Mouse (Mus musculus): ENCODE data around the gene Gprc5a. TPM values are rescaled to one million over a fixed set of nuclear protein-coding genes. Genes with fewer than 3 reads are reported as not detected.

The Gprc5a gene
- total and polyA plus RNA-seq, 3 experiments, result 0.08 to 0.59 TPM; not detected in 1

- Histone ChIP-seq H3K9ac (ENCODE audit: insufficient read depth, low read depth) (no peak overlapping the region), H3K4me3 (replicated peaks in 1 of 3; ENCODE audit: low read depth in 2 of 3, low read length in 2 of 3, poor library complexity in 1 of 3) (no peak overlapping the region), H3K79me2 (replicated peaks; ENCODE audit: control insufficient read depth, extremely low read depth, insufficient read depth, poor library complexity, severe bottlenecking) (no peaks in the 10 kb centered on the region), H3K9me3 (replicated peaks; ENCODE audit: low read length) (no peaks in the 10 kb centered on the region), H3K27me3 (replicated peaks) (peaks cover 21% of the 10 kb centered on the region), H3K4me2 (ENCODE audit: insufficient read depth, low read depth, poor library complexity, severe bottlenecking) (no peak overlapping the region), H3K4me1 (ENCODE audit: control insufficient read depth in 1 of 2, insufficient read depth in 2 of 2) (peaks cover 3 to 15% of the 10 kb centered on the region in 2 experiments; a peak in 2 of 4 replicates), H3K27ac (ENCODE audit: insufficient read depth, low read depth) (no peak overlapping the region), H3K36me3 (replicated peaks in 1 of 2; ENCODE audit: control insufficient read depth in 1 of 2, insufficient read depth in 1 of 2, low read length in 1 of 2) (no peaks in the 10 kb centered on the region)
- DNase-seq (ENCODE audit: extremely low read depth), result no peak
- in situ Hi-C loops (cut with MboI; ENCODE audit: low pct_ligation_motif_present, low pct_unique_long_range_greater_than_20kb, low sequenced_read_pairs), result no loop called here
- TF ChIP-seq ELF1 (IDR thresholded peaks at IDR 0.05; ENCODE audit: low read depth, low read length) (no peak), PAX5 (IDR thresholded peaks at IDR 0.05; ENCODE audit: low read length) (no peak), SIN3A (IDR thresholded peaks at IDR 0.05; ENCODE audit: low read length) (no peak), GABPA (IDR thresholded peaks at IDR 0.05; ENCODE audit: insufficient replicate concordance, low read depth, low read length) (no peak), POLR2A (IDR thresholded peaks at IDR 0.05; ENCODE audit: low read depth, low read length) (no peak), MAX (IDR thresholded peaks at IDR 0.05; ENCODE audit: low read length) (no peak), BHLHE40 (IDR thresholded peaks at IDR 0.05; ENCODE audit: low read depth, low read length) (no peak), ZKSCAN1 (IDR thresholded peaks at IDR 0.05; ENCODE audit: borderline replicate concordance, low read depth, low read length) (no peak), MXI1 (IDR thresholded peaks at IDR 0.05; ENCODE audit: low read depth, low read length) (no peak), ZC3H11A (IDR thresholded peaks at IDR 0.05; ENCODE audit: low read depth, low read length) (no peak), TBP (conservative IDR thresholded peaks at IDR 0.05; ENCODE audit: low read depth, low read length) (no peak), E2F4 (IDR thresholded peaks at IDR 0.05; ENCODE audit: insufficient replicate concordance, low read depth, low read length) (no peak), CHD1 (IDR thresholded peaks at IDR 0.05; ENCODE audit: low read depth, low read length) (no peak), UBTF (IDR thresholded peaks at IDR 0.05; ENCODE audit: low read depth, low read length) (no peak), USF1 (IDR thresholded peaks at IDR 0.05; ENCODE audit: low read depth, low read length) (no peak), MYC (IDR thresholded peaks at IDR 0.05; ENCODE audit: low read depth, low read length) (no peak), RCOR1 (conservative IDR thresholded peaks at IDR 0.05; ENCODE audit: low read depth, low read length) (no peak), MAZ (IDR thresholded peaks at IDR 0.05; ENCODE audit: low read depth, low read length) (no peak)
- dilution Hi-C loops (cut with MboI; ENCODE audit: extremely low pct_ligation_motif_present, extremely low pct_unique_long_range_greater_than_20kb, low sequenced_read_pairs), result no loop called here
Measured at GRCm38 (mm10) chr6:135068221-135068620, 2.8 kb downstream of the Gprc5a start.

- dilution Hi-C loops (cut with MboI; ENCODE audit: extremely low pct_ligation_motif_present, extremely low pct_unique_long_range_greater_than_20kb, low sequenced_read_pairs), result no loop called here
- in situ Hi-C loops (cut with MboI; ENCODE audit: low pct_ligation_motif_present, low pct_unique_long_range_greater_than_20kb, low sequenced_read_pairs), result no loop called here
- no peaks in the 10 kb centered on the region for H3K79me2 ChIP-seq (replicated peaks; ENCODE audit: control insufficient read depth, extremely low read depth, insufficient read depth, poor library complexity, severe bottlenecking)
Measured at GRCm38 (mm10) chr6:135069856-135070255, 4.4 kb downstream of the Gprc5a start.

More at GRCm38 (mm10) chr6:135069856-135070255, 4.4 kb downstream of the Gprc5a start:
- peaks cover 18% of the 10 kb centered on the region for H3K27me3 ChIP-seq (replicated peaks)
- TF ChIP-seq ZNF384 (IDR thresholded peaks at IDR 0.05; ENCODE audit: low read depth, low read length) (no peak), CTCF (conservative IDR thresholded peaks at IDR 0.05 in 1 of 2, IDR thresholded peaks at IDR 0.05 in 1 of 2; ENCODE audit: low read depth in 2 of 2, low read length in 2 of 2) (no peak), E2F4 (IDR thresholded peaks at IDR 0.05; ENCODE audit: insufficient replicate concordance, low read depth, low read length) (no peak), ZKSCAN1 (IDR thresholded peaks at IDR 0.05; ENCODE audit: borderline replicate concordance, low read depth, low read length) (no peak), RAD21 (IDR thresholded peaks at IDR 0.05; ENCODE audit: low read depth, low read length) (no peak), HCFC1 (IDR thresholded peaks at IDR 0.05; ENCODE audit: low read depth, low read length) (no peak), USF1 (IDR thresholded peaks at IDR 0.05; ENCODE audit: low read depth, low read length) (no peak), EP300 (IDR thresholded peaks at IDR 0.05; ENCODE audit: low read length) (no peak), ETS1 (conservative IDR thresholded peaks at IDR 0.05; ENCODE audit: low read depth, low read length) (no peak), POLR2AphosphoS2 (IDR thresholded peaks at IDR 0.05; ENCODE audit: low read depth, low read length) (no peak), JUND (conservative IDR thresholded peaks at IDR 0.05; ENCODE audit: low read depth, low read length) (no peak)
- no peaks in the 10 kb centered on the region for H3K9me3 ChIP-seq (replicated peaks; ENCODE audit: low read length)
- H3K27ac ChIP-seq (ENCODE audit: insufficient read depth, low read depth), result no peak overlapping the region
- no peak overlapping the region for H3K4me2 ChIP-seq (ENCODE audit: insufficient read depth, low read depth, poor library complexity, severe bottlenecking)
- H3K4me3 ChIP-seq (replicated peaks in 1 of 3; ENCODE audit: low read depth in 2 of 3, low read length in 2 of 3, poor library complexity in 1 of 3), result no peak overlapping the region
- no peak for DNase-seq (ENCODE audit: extremely low read depth)
- no peaks in the 10 kb centered on the region for H3K36me3 ChIP-seq (replicated peaks in 1 of 2; ENCODE audit: control insufficient read depth in 1 of 2, insufficient read depth in 1 of 2, low read length in 1 of 2)
- H3K9ac ChIP-seq (ENCODE audit: insufficient read depth, low read depth), result no peak overlapping the region
- peaks cover 3 to 13% of the 10 kb centered on the region in 2 experiments; a peak in 2 of 4 replicates for H3K4me1 ChIP-seq (ENCODE audit: control insufficient read depth in 1 of 2, insufficient read depth in 2 of 2)
